Mouse (Mus musculus) C2C12 (cell line): ENCODE data around the gene Atp8a2. TPM values are rescaled to one million over a fixed set of nuclear protein-coding genes. Genes with fewer than 3 reads are reported as not detected.

Source experiments
- H3K27me3 ChIP-seq: one replicate; pipeline ENCODE4 v1.6.1; 2011; ENCODE audit not compliant: control insufficient read depth, insufficient read depth, insufficient read length
- H3K36me3 ChIP-seq: one replicate; pipeline ENCODE4 v1.6.1; 2011; ENCODE audit not compliant: control insufficient read depth, insufficient read depth
- H3K4me3 ChIP-seq: one replicate; pipeline ENCODE4 v1.5.1; 2011; ENCODE audit warnings: mild to moderate bottlenecking, control low read depth; ENCODE audit not compliant: poor library complexity, insufficient read depth, severe bottlenecking
- H3K79me2 ChIP-seq: one replicate; pipeline ENCODE4 v1.6.1; 2011; ENCODE audit not compliant: control insufficient read depth, insufficient read depth
- H3K79me3 ChIP-seq: one replicate; pipeline ENCODE4 v1.6.1; 2011; ENCODE audit warnings: low read depth, control low read depth
- H3ac ChIP-seq: one replicate; pipeline ENCODE3; 2011; ENCODE audit warnings: low read depth; ENCODE audit not compliant: control insufficient read depth, insufficient read length
- CEBPB ChIP-seq: IDR thresholded peaks from one replicate; pipeline ENCODE4 v1.6.1; 2011; ENCODE audit warnings: low read depth, mild to moderate bottlenecking, control low read depth, moderate library complexity
- CTCF ChIP-seq: IDR thresholded peaks from one replicate; pipeline ENCODE4 v1.5.1; 2011; ENCODE audit not compliant: control insufficient read depth, insufficient read depth, insufficient read length
- FOSL1 ChIP-seq: IDR thresholded peaks from one replicate; pipeline ENCODE4 v1.8.0; 2011; ENCODE audit warnings: mild to moderate bottlenecking, low read length; ENCODE audit not compliant: poor library complexity, insufficient read depth, severe bottlenecking
- MAX ChIP-seq: IDR thresholded peaks from one replicate; pipeline ENCODE4 v1.6.1; 2011; ENCODE audit warnings: mild to moderate bottlenecking, control low read depth
- MYOD1 ChIP-seq: IDR thresholded peaks from one replicate; pipeline ENCODE4 v1.6.1; 2011; ENCODE audit warnings: low read depth; ENCODE audit not compliant: control insufficient read depth, insufficient read length
- MYOG ChIP-seq: IDR thresholded peaks from one replicate; pipeline ENCODE4 v1.6.1; 2011; ENCODE audit not compliant: control insufficient read depth, insufficient read length; ENCODE audit errors: extremely low read depth
- USF1 ChIP-seq: IDR thresholded peaks from one replicate; pipeline ENCODE4 v1.6.1; 2011; ENCODE audit warnings: low read depth, mild to moderate bottlenecking, control low read depth, moderate library complexity
- polyA plus RNA-seq: library from polyadenylated mRNA; unstranded; fragments of >200 nt; fragmentation: generic; extraction: Trizol; gene quantifications from one replicate; pipeline ENCODE4 v1.2.1, GENCODE M21; 2012; ENCODE audit warnings: missing spikeins

Atp8a2 gene
- polyA plus RNA-seq, 1 experiment, result under 0.01 TPM

DNA sequence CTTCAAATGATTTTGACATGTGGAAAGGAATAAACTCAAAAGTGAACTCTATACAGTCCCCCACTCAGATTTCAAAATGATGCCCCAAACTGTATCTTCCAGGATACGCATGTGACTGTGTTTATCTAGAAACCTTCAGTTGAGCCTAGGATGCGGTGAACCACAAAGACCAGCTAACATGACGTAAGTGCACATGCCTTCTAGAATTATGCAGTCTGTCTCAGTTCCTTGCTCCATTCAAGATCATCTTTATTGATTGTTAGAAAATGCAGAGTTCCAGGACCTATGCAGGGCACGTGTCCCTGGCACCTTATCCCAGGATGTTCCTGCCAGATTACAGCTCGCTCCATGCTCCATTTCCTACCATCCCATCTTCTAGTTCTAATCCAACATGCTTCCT lies 67.4 kb downstream of the Atp8a2 start:
- Histone ChIP-seq H3K4me3 (no peak overlapping the region), H3K79me2 (no peaks in the 10 kb centered on the region), H3K27me3 (peaks cover 5% of the 10 kb centered on the region), H3K36me3 (no peaks in the 10 kb centered on the region), H3K79me3 (no peaks in the 10 kb centered on the region), H3ac (no peak overlapping the region)
- no peak for TF ChIP-seq FOSL1
- no peak for TF ChIP-seq CTCF
- TF ChIP-seq MYOG, result no peak
- no peak for TF ChIP-seq USF1
- no peak for TF ChIP-seq MAX
- TF ChIP-seq MYOD1, result no peak
- no peak for TF ChIP-seq CEBPB

DNA sequence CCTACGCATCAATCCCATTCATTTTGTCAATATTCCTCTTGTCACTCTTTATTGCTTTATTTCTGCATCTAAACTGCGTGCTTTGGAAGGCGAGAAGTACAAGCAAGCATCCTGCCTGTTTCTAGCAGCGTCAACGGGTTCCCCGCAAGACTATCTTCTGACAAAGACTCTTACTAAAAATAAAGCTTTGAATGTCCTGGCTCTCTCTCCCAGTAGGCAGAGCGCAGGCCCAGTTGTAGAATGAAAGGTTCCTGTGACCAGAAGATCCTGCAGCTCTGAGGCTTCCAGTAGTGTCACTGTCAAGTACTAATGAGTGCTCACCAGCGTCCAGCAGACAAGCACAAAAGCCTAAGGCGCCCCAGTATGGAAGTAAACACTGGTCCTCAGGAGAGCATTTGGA lies 71.8 kb downstream of the Atp8a2 start:
- Histone ChIP-seq H3K36me3 (no peaks in the 10 kb centered on the region), H3K79me2 (no peaks in the 10 kb centered on the region), H3K27me3 (peaks cover 12% of the 10 kb centered on the region), H3K79me3 (no peaks in the 10 kb centered on the region), H3ac (no peak overlapping the region), H3K4me3 (no peak overlapping the region)
- TF ChIP-seq CEBPB (no peak), MYOD1 (no peak), MYOG (no peak), MAX (no peak), USF1 (no peak), CTCF (no peak), FOSL1 (no peak)

DNA sequence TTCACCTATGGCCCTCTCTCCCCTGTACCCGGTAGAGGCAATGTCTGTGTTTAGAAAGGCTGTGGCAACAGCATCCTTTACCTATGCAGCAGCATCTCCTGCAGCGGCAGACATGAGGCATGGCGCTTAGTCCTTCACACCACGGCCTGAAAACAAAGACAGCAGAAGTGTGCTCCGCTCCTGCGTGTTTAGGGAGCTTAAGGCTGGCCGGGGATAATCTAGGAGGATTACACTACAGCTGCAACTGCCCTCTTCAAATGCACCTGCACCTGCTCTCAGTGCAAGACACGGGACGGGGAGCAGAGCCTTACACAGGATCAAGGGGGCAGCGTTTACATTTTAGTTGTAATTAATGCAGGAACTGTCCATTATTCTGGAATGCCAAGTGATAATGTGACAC lies 75.4 kb downstream of the Atp8a2 start:
- no peak overlapping the region for H3ac ChIP-seq
- H3K27me3 ChIP-seq, result peaks cover 13% of the 10 kb centered on the region
- H3K4me3 ChIP-seq, result no peak overlapping the region
- H3K36me3 ChIP-seq, result no peaks in the 10 kb centered on the region
- no peak for TF ChIP-seq USF1
- no peak for TF ChIP-seq CEBPB
- no peak for TF ChIP-seq MYOG
- no peak for TF ChIP-seq MYOD1
- TF ChIP-seq CTCF, result no peak
- TF ChIP-seq MAX, result no peak
- no peak for TF ChIP-seq FOSL1
- no peaks in the 10 kb centered on the region for H3K79me3 ChIP-seq
- H3K79me2 ChIP-seq, result no peaks in the 10 kb centered on the region

DNA sequence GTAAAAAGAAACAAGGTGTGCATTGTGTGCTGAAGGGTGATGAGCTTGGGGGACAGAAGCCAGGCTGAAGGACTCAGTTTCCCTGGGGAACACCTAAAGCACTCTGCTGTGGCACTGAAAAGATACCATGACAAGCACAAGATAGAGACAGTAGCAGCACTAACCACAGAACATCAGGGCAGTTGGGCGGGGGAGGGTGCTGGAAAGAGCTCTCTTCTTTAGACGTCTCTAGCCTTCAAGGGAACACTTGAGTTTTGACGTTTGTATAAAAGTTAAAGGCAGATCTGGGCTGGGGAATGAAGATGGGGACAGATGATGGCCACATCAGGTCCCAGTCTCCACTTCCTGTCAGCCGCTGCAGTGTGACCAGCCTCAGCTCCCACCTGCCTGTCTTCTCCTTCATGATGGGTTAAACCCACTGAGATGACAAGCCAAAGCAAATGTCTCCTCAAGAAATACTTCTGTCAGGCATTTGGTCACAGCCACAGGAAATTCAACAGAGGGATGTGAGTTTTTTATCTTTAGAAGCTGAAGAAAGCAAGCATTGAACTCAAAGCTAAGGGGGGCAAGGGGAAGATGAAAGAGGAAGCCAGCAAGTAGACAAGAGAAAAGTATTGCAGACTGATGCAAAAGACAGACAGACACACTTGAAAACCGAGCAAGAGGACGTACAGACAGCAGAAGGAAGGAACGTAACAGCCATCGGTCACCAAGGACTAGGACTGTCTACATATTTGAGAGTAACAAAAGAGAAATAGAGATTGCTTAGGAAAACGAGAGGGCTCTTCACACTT lies 79.0 kb downstream of the Atp8a2 start:
- Histone ChIP-seq H3K4me3 (no peak overlapping the region), H3ac (no peak overlapping the region), H3K36me3 (no peaks in the 10 kb centered on the region), H3K27me3 (peaks cover 13% of the 10 kb centered on the region), H3K79me2 (no peaks in the 10 kb centered on the region), H3K79me3 (no peaks in the 10 kb centered on the region)
- no peak for TF ChIP-seq USF1
- TF ChIP-seq FOSL1, result no peak
- no peak for TF ChIP-seq MYOD1
- TF ChIP-seq CTCF, result no peak
- TF ChIP-seq CEBPB, result no peak
- TF ChIP-seq MAX, result no peak
- no peak for TF ChIP-seq MYOG

DNA sequence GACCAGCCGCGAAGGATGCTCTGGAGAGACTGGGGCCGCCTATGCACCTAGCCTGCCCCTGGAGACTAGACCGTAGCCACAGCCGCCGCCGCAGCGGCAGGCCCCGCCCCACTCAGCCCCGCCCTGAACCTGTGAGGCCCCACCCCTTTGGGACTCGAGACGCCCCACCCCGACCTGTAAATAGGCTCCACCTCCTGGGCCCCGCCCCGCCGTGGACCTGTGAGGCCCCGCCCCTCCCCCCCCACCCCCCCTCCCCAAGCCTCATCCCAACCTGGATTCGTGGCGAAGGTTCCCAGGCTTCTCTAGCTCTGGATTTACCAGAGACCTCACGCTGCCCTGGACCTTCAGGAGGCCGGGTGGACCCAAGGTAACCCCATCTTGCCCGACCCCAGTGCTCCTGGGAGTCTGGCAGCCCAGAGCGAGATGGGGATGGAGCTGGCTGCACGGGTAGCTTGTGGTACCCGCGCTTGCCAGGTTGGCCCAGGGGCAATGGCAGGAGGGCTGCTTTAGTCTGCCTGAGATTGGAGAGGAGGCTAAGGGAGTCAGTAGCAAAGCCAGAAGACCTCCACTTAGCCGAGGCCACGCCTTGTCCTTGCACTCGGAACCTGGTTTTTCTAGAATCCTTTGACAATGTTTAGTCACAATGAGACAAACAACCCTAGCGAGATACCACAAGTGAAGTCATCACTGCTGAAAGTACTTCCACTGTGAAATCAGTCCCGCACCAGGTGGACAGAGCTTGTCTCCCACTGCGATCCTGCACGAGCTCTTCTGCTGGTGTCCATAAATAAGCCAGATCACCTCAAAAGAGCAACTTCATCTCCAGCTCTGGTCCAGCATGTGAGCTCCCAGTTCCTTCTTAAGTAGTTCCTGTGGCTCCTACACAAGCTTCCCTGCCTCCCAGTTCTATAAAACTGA lies 109.9 kb downstream of the Atp8a2 start:
- H3K79me2 ChIP-seq, result no peaks in the 10 kb centered on the region
- H3K27me3 ChIP-seq, result peaks cover 9% of the 10 kb centered on the region
- no peaks in the 10 kb centered on the region for H3K79me3 ChIP-seq
- TF ChIP-seq CTCF (no peak), CEBPB (no peak), MYOD1 (no peak), MYOG (no peak), USF1 (no peak), MAX (no peak), FOSL1 (no peak)
- H3K36me3 ChIP-seq, result no peaks in the 10 kb centered on the region
- H3ac ChIP-seq, result no peak overlapping the region
- no peak overlapping the region for H3K4me3 ChIP-seq
